Mouse (Mus musculus): ENCODE data around the gene Fam234a. TPM values are rescaled to one million over a fixed set of nuclear protein-coding genes. Genes with fewer than 3 reads are reported as not detected.

Gene Fam234a
- polyA plus RNA-seq, 1 experiment from 2014 or later = 13.1 TPM

GRCm38 (mm10) chr17:26229776-26230175, 14.3 kb downstream of the Fam234a start:
- no peak overlapping the region for H3K9ac ChIP-seq
- 62% methylated on average over 5 of the region's 5 CpGs for WGBS (ENCODE audit: insufficient replicate concordance)

GRCm38 (mm10) chr17:26225150-26225549, 18.9 kb downstream of the Fam234a start:
- Histone ChIP-seq H3K9me3 (replicated peaks) (no peaks in the 10 kb centered on the region), H3K9ac (no peak overlapping the region), H3K36me3 (no peaks in the 10 kb centered on the region), H3K4me3 (no peak overlapping the region), H3K4me2 (no peak overlapping the region), H3K4me1 (peaks cover 4% of the 10 kb centered on the region), H3K27me3 (replicated peaks) (0 out of 2 replicates have a peak, but pooled peaks cover 18% of the 10 kb centered on the region), H3K27ac (no peak overlapping the region)
- 68% methylated on average over 12 of the region's 12 CpGs for WGBS (ENCODE audit: insufficient replicate concordance)
- ATAC-seq = no peak

More at GRCm38 (mm10) chr17:26229776-26230175, 14.3 kb downstream of the Fam234a start:
- no peak for ATAC-seq
- Histone ChIP-seq H3K9me3 (replicated peaks) (no peaks in the 10 kb centered on the region), H3K27me3 (replicated peaks) (no peaks in the 10 kb centered on the region), H3K4me3 (no peak overlapping the region), H3K36me3 (0 out of 2 replicates have a peak, but pooled peaks cover 3% of the 10 kb centered on the region), H3K4me1 (peaks cover 4% of the 10 kb centered on the region), H3K4me2 (no peak overlapping the region), H3K27ac (no peak overlapping the region)

GRCm38 (mm10) chr17:26221508-26221907, 22.5 kb downstream of the Fam234a start:
- H3K9ac ChIP-seq = no peak overlapping the region

GRCm38 (mm10) chr17:26212681-26213080, 31.4 kb downstream of the Fam234a start:
- Histone ChIP-seq H3K9ac (no peak overlapping the region), H3K36me3 (peaks cover 2% of the 10 kb centered on the region; the same call in 1 of the 2 replicates), H3K27me3 (replicated peaks) (peaks cover 37% of the 10 kb centered on the region; the same call in 1 of the 2 replicates), H3K4me1 (no peaks in the 10 kb centered on the region), H3K9me3 (replicated peaks) (no peaks in the 10 kb centered on the region), H3K4me3 (no peak overlapping the region), H3K4me2 (no peak overlapping the region), H3K27ac (no peak overlapping the region)
- no peak for ATAC-seq
- 74% methylated on average over 11 of the region's 11 CpGs for WGBS (ENCODE audit: insufficient replicate concordance)

More at GRCm38 (mm10) chr17:26221508-26221907, 22.5 kb downstream of the Fam234a start:
- Histone ChIP-seq H3K27me3 (replicated peaks) (peaks cover 40% of the 10 kb centered on the region; the same call in 1 of the 2 replicates), H3K4me3 (no peak overlapping the region), H3K36me3 (no peaks in the 10 kb centered on the region; the same call in 1 of the 2 replicates), H3K4me1 (peaks cover 4% of the 10 kb centered on the region), H3K27ac (no peak overlapping the region), H3K4me2 (no peak overlapping the region), H3K9me3 (replicated peaks) (no peaks in the 10 kb centered on the region)
- ATAC-seq = no peak
- 57% methylated on average over 2 of the region's 2 CpGs for WGBS (ENCODE audit: insufficient replicate concordance)

- Histone ChIP-seq H3K9ac (no peak overlapping the region), H3K27me3 (replicated peaks) (peaks cover 37% of the 10 kb centered on the region; the same call in 1 of the 2 replicates), H3K4me3 (no peak overlapping the region), H3K27ac (no peak overlapping the region), H3K4me2 (no peak overlapping the region), H3K9me3 (replicated peaks) (no peaks in the 10 kb centered on the region), H3K4me1 (no peaks in the 10 kb centered on the region), H3K36me3 (peaks cover 2% of the 10 kb centered on the region; the same call in 1 of the 2 replicates)
- 76% methylated on average over 7 of the region's 7 CpGs for WGBS (ENCODE audit: insufficient replicate concordance)
- ATAC-seq = no peak
Measured at GRCm38 (mm10) chr17:26212241-26212640, 31.8 kb downstream of the Fam234a start.

GRCm38 (mm10) chr17:26207686-26208085, 36.4 kb downstream of the Fam234a start, which contains the start of gene Arhgdig:
Gene Arhgdig (minus strand): TSS chr17:26207786.
- peaks cover 65% of the 10 kb centered on the region for H3K27me3 ChIP-seq (replicated peaks)
- WGBS (ENCODE audit: insufficient replicate concordance) = 79% methylated on average over 12 of the region's 12 CpGs

GRCm38 (mm10) chr17:26206392-26206791, 37.6 kb downstream of the Fam234a start:
- Histone ChIP-seq H3K27ac (no peak overlapping the region), H3K9me3 (replicated peaks) (no peaks in the 10 kb centered on the region), H3K9ac (no peak overlapping the region), H3K4me1 (peaks cover 27% of the 10 kb centered on the region), H3K4me3 (no peak overlapping the region), H3K36me3 (no peaks in the 10 kb centered on the region), H3K27me3 (replicated peaks) (peaks cover 76% of the 10 kb centered on the region), H3K4me2 (no peak overlapping the region)
- ATAC-seq = no peak
- WGBS (ENCODE audit: insufficient replicate concordance) = 31% methylated on average over 1 of the region's 1 CpGs

More at GRCm38 (mm10) chr17:26207686-26208085, 36.4 kb downstream of the Fam234a start, which contains the start of gene Arhgdig:
- no peaks in the 10 kb centered on the region for H3K36me3 ChIP-seq
- H3K9ac ChIP-seq = no peak within 1 kb of the TSS
- no peak within 1 kb of the TSS for H3K4me2 ChIP-seq
- H3K9me3 ChIP-seq (replicated peaks) = no peaks in the 10 kb centered on the region
- H3K27ac ChIP-seq = no peak within 1 kb of the TSS
- no peak for ATAC-seq
- H3K4me3 ChIP-seq = no peak within 1 kb of the TSS
- H3K4me1 ChIP-seq = peaks cover 14% of the 10 kb centered on the region

GRCm38 (mm10) chr17:26204766-26205165, 39.3 kb downstream of the Fam234a start:
- no peak for ATAC-seq
- Histone ChIP-seq H3K36me3 (no peaks in the 10 kb centered on the region), H3K27ac (no peak overlapping the region), H3K27me3 (replicated peaks) (peaks cover 84% of the 10 kb centered on the region), H3K4me1 (peaks cover 44% of the 10 kb centered on the region), H3K4me2 (no peak overlapping the region), H3K9me3 (replicated peaks) (no peaks in the 10 kb centered on the region), H3K4me3 (no peak overlapping the region), H3K9ac (no peak overlapping the region)
- WGBS (ENCODE audit: insufficient replicate concordance) = 23% methylated on average over 11 of the region's 11 CpGs

- peak overlapping the region; percentile 51 for H3K9ac ChIP-seq
- WGBS (ENCODE audit: insufficient replicate concordance) = 2% methylated on average over 30 of the region's 30 CpGs
- ATAC-seq = no peak
- H3K27me3 ChIP-seq (replicated peaks) = peaks cover 91% of the 10 kb centered on the region
- peak overlapping the region; percentile 96 for H3K4me2 ChIP-seq
- peaks cover 4% of the 10 kb centered on the region; the same call in 1 of the 2 replicates for H3K36me3 ChIP-seq
- no peaks in the 10 kb centered on the region for H3K9me3 ChIP-seq (replicated peaks)
- no peak overlapping the region for H3K27ac ChIP-seq
- H3K4me1 ChIP-seq = peaks cover 57% of the 10 kb centered on the region
- peak overlapping the region; percentile 56 for H3K4me3 ChIP-seq
Measured at GRCm38 (mm10) chr17:26203321-26203811, 40.7 kb downstream of the Fam234a start.

- peaks cover 64% of the 10 kb centered on the region for H3K4me1 ChIP-seq
- H3K27ac ChIP-seq = peak within 1 kb of the TSS; percentile 60
- peak within 1 kb of the TSS; percentile 56 for H3K4me3 ChIP-seq
- no peak for ATAC-seq
- 1% methylated on average over 22 of the region's 22 CpGs for WGBS (ENCODE audit: insufficient replicate concordance)
- peak within 1 kb of the TSS; percentile 76 for H3K9ac ChIP-seq
- H3K36me3 ChIP-seq = peaks cover 10% of the 10 kb centered on the region
- H3K27me3 ChIP-seq (replicated peaks) = peaks cover 85% of the 10 kb centered on the region
- no peaks in the 10 kb centered on the region for H3K9me3 ChIP-seq (replicated peaks)
- H3K4me2 ChIP-seq = peak within 1 kb of the TSS; percentile 96
Measured at GRCm38 (mm10) chr17:26202737-26203136, 41.3 kb downstream of the Fam234a start, which contains the start of gene Rgs11. Gene Rgs11 (plus strand): TSS chr17:26202951.

GRCm38 (mm10) chr17:26201998-26202397, 42.0 kb downstream of the Fam234a start:
- no peak for ATAC-seq
- Histone ChIP-seq H3K9ac (peak overlapping the region; percentile 76; the same call in 1 of the 2 replicates), H3K4me2 (peak overlapping the region; percentile 96), H3K27ac (peak overlapping the region; percentile 60), H3K4me1 (peaks cover 71% of the 10 kb centered on the region), H3K36me3 (peaks cover 17% of the 10 kb centered on the region), H3K9me3 (replicated peaks) (no peaks in the 10 kb centered on the region), H3K4me3 (no peak overlapping the region), H3K27me3 (replicated peaks) (peaks cover 77% of the 10 kb centered on the region)

- Histone ChIP-seq H3K4me3 (peak overlapping the region; percentile 67), H3K9me3 (replicated peaks) (no peaks in the 10 kb centered on the region), H3K36me3 (peaks cover 27% of the 10 kb centered on the region), H3K4me2 (peak overlapping the region; percentile 96), H3K27me3 (replicated peaks) (peaks cover 69% of the 10 kb centered on the region), H3K4me1 (peaks cover 77% of the 10 kb centered on the region), H3K27ac (peak overlapping the region; percentile 76), H3K9ac (peak overlapping the region; percentile 76)
- ATAC-seq = peak; percentile 82
- WGBS (ENCODE audit: insufficient replicate concordance) = under 1% methylated on average over 83 of the region's 92 CpGs
Measured at GRCm38 (mm10) chr17:26200831-26201705, 43.0 kb downstream of the Fam234a start.
